Mouse (Mus musculus): ENCODE data around the gene Tmem82. TPM values are rescaled to one million over a fixed set of nuclear protein-coding genes. Genes with fewer than 3 reads are reported as not detected.

Gene Tmem82
- polyA plus RNA-seq, 1 experiment from 2014 or later, result 3.3 TPM

GRCm38 (mm10) chr4:141631250-141631649 is 12.8 kb upstream of the Tmem82 start:
- H3K4me3 ChIP-seq (ENCODE audit: low read depth, low read length), result no peak overlapping the region
- no peak overlapping the region for H3K27ac ChIP-seq (ENCODE audit: low read depth, low read length)
- WGBS, result 93% methylated on average over 20 of the region's 20 CpGs
- ATAC-seq (replicated peaks; ENCODE audit: low FRiP score), result no peak
- H3K4me1 ChIP-seq (replicated peaks; ENCODE audit: control insufficient read depth, insufficient read depth, low read length), result no peaks in the 10 kb centered on the region
- H3K9me3 ChIP-seq (ENCODE audit: control insufficient read depth, low read length), result no peaks in the 10 kb centered on the region
- no peak overlapping the region for H3K4me2 ChIP-seq
- peaks cover 33% of the 10 kb centered on the region for H3K36me3 ChIP-seq (ENCODE audit: control insufficient read depth, insufficient read depth, low read length)
- H3K9ac ChIP-seq (ENCODE audit: low read depth, low read length), result no peak overlapping the region
- DNase-seq (ENCODE audit: low spot score), result no peak
- H3K27me3 ChIP-seq (replicated peaks; ENCODE audit: control insufficient read depth, insufficient read depth, low read length), result no peaks in the 10 kb centered on the region

- H3K36me3 ChIP-seq (ENCODE audit: control insufficient read depth, insufficient read depth, low read length), result peaks cover 36% of the 10 kb centered on the region
- no peak overlapping the region for H3K27ac ChIP-seq (ENCODE audit: low read depth, low read length)
These were observed 11.6 kb upstream of the Tmem82 start for GRCm38 (mm10) chr4:141630021-141630420.

DNA sequence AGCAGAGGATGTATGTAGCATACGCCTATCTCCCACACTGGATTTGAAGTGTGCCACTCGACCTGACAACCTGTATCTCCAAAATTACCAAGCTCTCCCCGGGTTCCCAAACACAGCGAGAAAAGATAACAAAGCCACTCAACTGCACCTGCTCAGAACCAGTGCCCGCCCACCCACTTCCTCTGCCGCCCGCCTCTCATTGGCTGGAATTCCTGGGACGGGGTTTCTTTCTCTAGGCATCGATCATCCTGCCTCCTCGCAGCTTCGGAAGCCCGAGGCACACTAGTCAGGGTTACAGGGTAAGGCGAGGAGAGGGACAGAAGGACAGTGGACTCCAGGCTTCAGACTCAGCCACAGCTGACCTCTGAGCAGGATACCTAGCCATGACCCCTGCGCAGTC is 10.2 kb upstream of the Tmem82 start:
- Histone ChIP-seq H3K9me3 (ENCODE audit: control insufficient read depth, low read length) (no peaks in the 10 kb centered on the region), H3K27me3 (replicated peaks; ENCODE audit: control insufficient read depth, insufficient read depth, low read length) (no peaks in the 10 kb centered on the region), H3K9ac (ENCODE audit: low read depth, low read length) (no peak overlapping the region), H3K36me3 (ENCODE audit: control insufficient read depth, insufficient read depth, low read length) (peaks cover 36% of the 10 kb centered on the region), H3K4me2 (no peak overlapping the region), H3K4me3 (ENCODE audit: low read depth, low read length) (no peak overlapping the region), H3K27ac (ENCODE audit: low read depth, low read length) (no peak overlapping the region), H3K4me1 (replicated peaks; ENCODE audit: control insufficient read depth, insufficient read depth, low read length) (no peaks in the 10 kb centered on the region)
- no peak for DNase-seq (ENCODE audit: low spot score)
- 81% methylated on average over 14 of the region's 14 CpGs for WGBS
- ATAC-seq (replicated peaks; ENCODE audit: low FRiP score), result no peak

More at GRCm38 (mm10) chr4:141630021-141630420, 11.6 kb upstream of the Tmem82 start:
- Histone ChIP-seq H3K9me3 (ENCODE audit: control insufficient read depth, low read length) (no peaks in the 10 kb centered on the region), H3K27me3 (replicated peaks; ENCODE audit: control insufficient read depth, insufficient read depth, low read length) (no peaks in the 10 kb centered on the region), H3K4me3 (ENCODE audit: low read depth, low read length) (no peak overlapping the region), H3K9ac (ENCODE audit: low read depth, low read length) (no peak overlapping the region), H3K4me2 (no peak overlapping the region), H3K4me1 (replicated peaks; ENCODE audit: control insufficient read depth, insufficient read depth, low read length) (no peaks in the 10 kb centered on the region)
- DNase-seq (ENCODE audit: low spot score) (no peak), ATAC-seq (replicated peaks; ENCODE audit: low FRiP score) (no peak)
- WGBS, result 91% methylated on average over 11 of the region's 11 CpGs

DNA sequence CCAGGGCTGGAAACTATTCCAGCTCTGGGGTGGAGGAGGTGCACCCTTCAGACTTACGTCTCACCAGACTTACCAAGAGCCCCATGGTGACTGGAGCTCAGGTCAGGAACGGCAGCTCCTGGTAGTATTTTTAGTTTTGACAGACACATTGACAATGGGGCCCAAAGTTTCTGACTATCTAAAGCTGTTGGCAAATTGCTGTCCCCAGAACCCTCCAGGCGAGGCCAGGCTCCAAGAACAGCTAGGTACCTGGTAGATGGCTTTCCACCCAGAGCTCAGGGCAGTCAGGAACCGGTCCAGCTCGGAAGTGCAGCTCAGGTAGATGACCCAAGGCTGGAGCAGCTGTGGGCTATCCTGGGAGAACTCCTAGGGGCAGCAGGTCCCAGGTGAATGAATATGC is 9.1 kb upstream of the Tmem82 start:
- Histone ChIP-seq H3K4me2 (no peak overlapping the region), H3K27me3 (replicated peaks; ENCODE audit: control insufficient read depth, insufficient read depth, low read length) (no peaks in the 10 kb centered on the region), H3K27ac (ENCODE audit: low read depth, low read length) (no peak overlapping the region), H3K9ac (ENCODE audit: low read depth, low read length) (no peak overlapping the region), H3K36me3 (ENCODE audit: control insufficient read depth, insufficient read depth, low read length) (peaks cover 34% of the 10 kb centered on the region), H3K4me1 (replicated peaks; ENCODE audit: control insufficient read depth, insufficient read depth, low read length) (no peaks in the 10 kb centered on the region; the same call in 1 of the 2 replicates), H3K4me3 (ENCODE audit: low read depth, low read length) (no peak overlapping the region), H3K9me3 (ENCODE audit: control insufficient read depth, low read length) (no peaks in the 10 kb centered on the region)
- 89% methylated on average over 5 of the region's 5 CpGs for WGBS
- no peak for DNase-seq (ENCODE audit: low spot score)
- no peak for ATAC-seq (replicated peaks; ENCODE audit: low FRiP score)

DNA sequence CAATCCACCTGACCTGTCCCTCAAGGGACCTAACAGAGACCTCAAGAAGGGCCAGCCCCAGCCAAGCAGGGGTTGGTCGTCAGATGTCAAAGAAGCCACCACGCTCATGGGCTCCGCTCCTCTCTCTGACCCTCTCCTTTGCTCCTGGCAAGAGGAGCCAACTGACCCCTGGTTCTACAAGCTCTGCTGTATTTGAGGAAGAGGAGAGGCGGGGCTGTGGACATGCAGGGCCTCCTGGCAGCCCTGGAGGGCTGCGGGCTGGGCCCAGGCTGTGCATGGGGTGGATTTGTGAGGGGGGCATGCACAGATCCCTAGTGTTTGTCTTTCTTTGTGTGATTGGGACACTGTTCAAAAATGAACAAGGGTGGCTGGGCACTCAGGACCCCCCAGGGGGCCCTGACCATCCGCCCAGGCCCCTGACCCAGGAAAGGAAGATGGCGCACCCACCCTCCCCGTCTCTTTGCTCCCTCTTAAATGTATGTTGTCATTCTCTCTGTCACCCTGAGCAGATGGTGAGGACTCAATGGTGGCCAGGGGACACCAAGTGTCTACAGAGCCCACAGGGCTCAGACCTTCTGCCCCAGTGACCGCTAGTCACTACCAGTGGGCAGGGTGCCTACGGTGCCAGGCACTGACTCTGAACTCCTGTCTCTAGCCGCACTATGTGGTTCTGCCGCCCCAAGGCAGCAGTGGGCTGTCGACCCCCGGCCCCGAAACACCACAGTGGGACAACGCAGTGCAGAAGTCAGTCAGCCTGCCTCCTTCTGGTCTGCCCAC is 7.5 kb upstream of the Tmem82 start:
- Histone ChIP-seq H3K36me3 (ENCODE audit: control insufficient read depth, insufficient read depth, low read length) (peaks cover 20% of the 10 kb centered on the region; the same call in 1 of the 2 replicates), H3K27me3 (replicated peaks; ENCODE audit: control insufficient read depth, insufficient read depth, low read length) (no peaks in the 10 kb centered on the region), H3K4me2 (no peak overlapping the region), H3K4me1 (replicated peaks; ENCODE audit: control insufficient read depth, insufficient read depth, low read length) (no peaks in the 10 kb centered on the region; the same call in 1 of the 2 replicates), H3K4me3 (ENCODE audit: low read depth, low read length) (no peak overlapping the region), H3K9me3 (ENCODE audit: control insufficient read depth, low read length) (no peaks in the 10 kb centered on the region), H3K9ac (ENCODE audit: low read depth, low read length) (no peak overlapping the region), H3K27ac (ENCODE audit: low read depth, low read length) (no peak overlapping the region)
- DNase-seq (ENCODE audit: low spot score) (no peak), ATAC-seq (replicated peaks; ENCODE audit: low FRiP score) (no peak)
- WGBS, result 83% methylated on average over 16 of the region's 16 CpGs

DNA sequence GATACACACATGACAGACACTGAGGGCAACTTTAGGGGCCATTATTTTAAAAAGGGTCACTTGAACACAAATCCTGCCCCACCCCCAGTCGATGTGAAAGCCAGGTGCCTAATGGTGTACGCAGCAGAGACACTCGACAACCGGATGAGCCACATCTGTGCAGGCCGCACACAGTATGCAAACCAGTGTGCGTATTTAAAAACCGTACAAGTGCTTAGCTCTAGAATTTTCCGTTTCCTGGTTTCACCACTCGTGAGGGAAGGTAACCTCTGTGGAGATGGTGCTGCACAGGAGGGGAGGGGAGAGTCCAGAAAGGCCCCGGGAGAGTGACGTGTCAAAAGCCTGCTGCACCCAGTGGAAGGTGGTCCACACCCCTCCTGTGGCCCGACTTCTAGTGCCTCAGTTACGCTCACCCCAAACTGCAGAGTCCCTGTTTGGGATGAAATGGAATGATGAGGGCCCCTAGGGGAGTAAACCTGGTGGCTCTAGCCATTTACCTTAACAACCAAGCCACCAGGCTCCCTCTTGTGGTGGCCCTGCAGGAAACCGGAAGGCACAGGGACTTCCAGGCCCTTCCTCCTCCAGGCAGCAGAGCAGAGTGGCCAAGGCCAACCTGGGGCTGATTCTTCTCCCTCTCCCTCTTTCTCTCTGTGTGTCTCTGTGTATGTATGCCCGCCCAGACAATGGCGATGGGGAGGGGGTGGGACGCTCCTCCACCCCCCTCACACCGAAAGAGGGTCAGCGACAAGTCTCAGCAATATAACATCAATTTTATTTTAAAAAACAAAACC is 6.7 kb upstream of the Tmem82 start:
- WGBS, result 69% methylated on average over 19 of the region's 19 CpGs
- Histone ChIP-seq H3K27ac (ENCODE audit: low read depth, low read length) (no peak overlapping the region), H3K27me3 (replicated peaks; ENCODE audit: control insufficient read depth, insufficient read depth, low read length) (no peaks in the 10 kb centered on the region), H3K4me1 (replicated peaks; ENCODE audit: control insufficient read depth, insufficient read depth, low read length) (no peaks in the 10 kb centered on the region; the same call in 1 of the 2 replicates), H3K9me3 (ENCODE audit: control insufficient read depth, low read length) (no peaks in the 10 kb centered on the region), H3K9ac (ENCODE audit: low read depth, low read length) (no peak overlapping the region), H3K4me3 (ENCODE audit: low read depth, low read length) (no peak overlapping the region), H3K4me2 (no peak overlapping the region), H3K36me3 (ENCODE audit: control insufficient read depth, insufficient read depth, low read length) (peaks cover 16% of the 10 kb centered on the region; the same call in 1 of the 2 replicates)
- DNase-seq (ENCODE audit: low spot score) (no peak), ATAC-seq (replicated peaks; ENCODE audit: low FRiP score) (no peak)

GRCm38 (mm10) chr4:141624134-141624533 is 5.7 kb upstream of the Tmem82 start:
- H3K27ac ChIP-seq (ENCODE audit: low read depth, low read length), result no peak overlapping the region
- H3K9me3 ChIP-seq (ENCODE audit: control insufficient read depth, low read length), result no peaks in the 10 kb centered on the region
- no peaks in the 10 kb centered on the region; the same call in 1 of the 2 replicates for H3K4me1 ChIP-seq (replicated peaks; ENCODE audit: control insufficient read depth, insufficient read depth, low read length)
- no peak overlapping the region for H3K4me2 ChIP-seq
- H3K27me3 ChIP-seq (replicated peaks; ENCODE audit: control insufficient read depth, insufficient read depth, low read length), result no peaks in the 10 kb centered on the region
- no peak for DNase-seq (ENCODE audit: low spot score)
- ATAC-seq (replicated peaks; ENCODE audit: low FRiP score), result no peak
- WGBS, result 83% methylated on average over 8 of the region's 8 CpGs
- H3K4me3 ChIP-seq (ENCODE audit: low read depth, low read length), result no peak overlapping the region
- no peak overlapping the region for H3K9ac ChIP-seq (ENCODE audit: low read depth, low read length)
- peaks cover 11% of the 10 kb centered on the region; the same call in 1 of the 2 replicates for H3K36me3 ChIP-seq (ENCODE audit: control insufficient read depth, insufficient read depth, low read length)

DNA sequence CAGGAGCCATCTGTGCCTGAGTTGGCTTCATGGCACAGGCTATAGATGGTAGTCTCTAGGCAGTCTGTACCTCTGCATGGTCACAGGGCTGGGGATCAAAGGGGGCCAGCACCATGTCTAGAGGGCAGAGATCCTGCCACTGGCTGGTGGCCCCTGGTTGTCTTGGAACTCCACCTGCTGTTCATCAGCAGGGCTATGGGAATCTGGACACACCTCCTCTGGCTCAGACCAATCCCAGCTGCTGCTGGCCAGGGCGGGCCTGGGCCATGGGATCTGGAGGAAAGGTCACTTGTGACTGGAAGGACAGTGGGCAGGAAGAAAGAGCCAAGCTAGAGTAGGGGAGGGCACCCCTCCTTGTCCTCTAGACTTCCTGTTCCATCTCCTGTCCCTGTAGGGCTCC is 5.2 kb upstream of the Tmem82 start, which contains the start of gene Slc25a34:
Gene Slc25a34 (minus strand): TSS at position 156 of the 400 bp plus-strand sequence.
- no peaks in the 10 kb centered on the region for H3K9me3 ChIP-seq (ENCODE audit: control insufficient read depth, low read length)

More for the DNA sequence above, 5.2 kb upstream of the Tmem82 start, which contains the start of gene Slc25a34:
- no peak within 1 kb of the TSS for H3K27ac ChIP-seq (ENCODE audit: low read depth, low read length)
- H3K4me1 ChIP-seq (replicated peaks; ENCODE audit: control insufficient read depth, insufficient read depth, low read length), result peaks cover 3% of the 10 kb centered on the region; the same call in 1 of the 2 replicates
- WGBS, result 33% methylated on average over 1 of the region's 1 CpGs
- H3K4me3 ChIP-seq (ENCODE audit: low read depth, low read length), result no peak within 1 kb of the TSS
- no peak within 1 kb of the TSS for H3K9ac ChIP-seq (ENCODE audit: low read depth, low read length)
- no peak for DNase-seq (ENCODE audit: low spot score)
- peak; percentile 44; the same call in 1 of the 2 replicates for ATAC-seq (replicated peaks; ENCODE audit: low FRiP score)
- no peaks in the 10 kb centered on the region for H3K27me3 ChIP-seq (replicated peaks; ENCODE audit: control insufficient read depth, insufficient read depth, low read length)
- peaks cover 11% of the 10 kb centered on the region; the same call in 1 of the 2 replicates for H3K36me3 ChIP-seq (ENCODE audit: control insufficient read depth, insufficient read depth, low read length)
- no peak within 1 kb of the TSS for H3K4me2 ChIP-seq
